Mouse (Mus musculus): ENCODE data around the gene Cacna1e. TPM values are rescaled to one million over a fixed set of nuclear protein-coding genes. Genes with fewer than 3 reads are reported as not detected.

Gene Cacna1e
- polyA plus RNA-seq, 1 experiment from 2014 or later: 7.8 TPM

DNA sequence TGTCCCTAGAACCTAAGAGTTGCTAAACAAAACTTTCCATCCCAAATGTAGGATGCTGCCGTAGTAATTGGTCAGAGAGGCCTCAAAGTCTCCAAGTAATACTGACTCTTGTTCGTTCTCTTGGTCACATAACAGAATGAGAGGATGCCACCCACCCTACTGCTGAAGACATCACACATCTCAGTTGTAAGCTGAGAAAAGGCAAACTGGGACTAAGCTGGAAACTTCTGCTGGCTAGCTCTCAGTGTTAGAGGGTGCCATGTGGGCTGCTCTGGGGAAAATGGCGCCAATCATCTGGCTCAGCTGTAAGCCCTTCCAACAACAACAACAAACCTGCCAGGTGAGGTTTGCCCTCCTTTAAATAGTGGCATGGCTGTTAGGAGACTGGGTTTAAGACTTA lies 109.8 kb downstream of the Cacna1e start:
- Histone ChIP-seq H3K9me3 (no peaks in the 10 kb centered on the region), H3K27ac (no peak overlapping the region), H3K4me1 (no peaks in the 10 kb centered on the region), H3K4me2 (replicated peaks) (no peak overlapping the region), H3K4me3 (no peak overlapping the region), H3K27me3 (replicated peaks) (no peaks in the 10 kb centered on the region), H3K9ac (no peak overlapping the region), H3K36me3 (no peaks in the 10 kb centered on the region)
- ATAC-seq (ENCODE audit: low FRiP score, low read depth): no peak
- WGBS: 94% methylated on average over 3 of the region's 3 CpGs

DNA sequence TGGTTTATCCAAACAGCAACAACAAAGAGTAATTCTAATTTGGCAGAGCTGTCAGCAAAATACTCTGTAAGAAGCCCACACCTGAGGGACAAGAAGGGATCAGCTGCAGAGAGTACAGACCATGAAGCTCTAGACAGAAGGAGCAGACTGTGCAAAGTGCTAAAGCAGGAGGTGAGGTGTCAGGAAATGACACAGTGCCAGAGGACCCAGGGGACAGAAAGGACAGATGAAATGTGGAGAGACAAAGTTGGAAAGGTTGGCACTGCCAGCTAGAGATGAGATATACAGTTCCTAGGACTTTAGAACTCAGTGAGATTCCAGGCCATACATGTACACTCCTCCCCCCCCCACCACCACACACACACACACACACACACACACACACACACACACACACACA lies 113.2 kb downstream of the Cacna1e start:
- Histone ChIP-seq H3K27ac (no peak overlapping the region), H3K9ac (no peak overlapping the region), H3K36me3 (no peaks in the 10 kb centered on the region), H3K27me3 (replicated peaks) (no peaks in the 10 kb centered on the region), H3K9me3 (no peaks in the 10 kb centered on the region), H3K4me3 (no peak overlapping the region), H3K4me2 (replicated peaks) (no peak overlapping the region), H3K4me1 (no peaks in the 10 kb centered on the region)
- no peak for ATAC-seq (ENCODE audit: low FRiP score, low read depth)

DNA sequence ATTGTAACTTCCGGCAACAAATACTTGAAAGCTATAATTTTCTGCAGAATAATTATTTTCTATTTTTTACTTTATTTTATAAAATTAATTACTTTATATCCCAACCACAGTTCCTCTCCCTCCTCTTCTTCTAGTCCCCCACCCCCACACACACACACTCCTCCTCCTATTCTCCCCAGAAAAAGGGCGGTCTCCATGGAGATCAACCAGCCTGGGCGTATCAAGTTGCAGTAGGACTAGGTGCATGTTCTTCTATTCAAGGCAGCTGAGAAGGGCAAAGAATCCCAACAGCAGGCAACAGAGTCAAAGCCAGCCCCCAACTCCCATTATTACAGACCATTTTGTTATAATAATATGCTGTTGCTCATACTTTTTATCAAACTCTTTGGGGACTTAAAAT lies 113.8 kb downstream of the Cacna1e start:
- H3K9me3 ChIP-seq: no peaks in the 10 kb centered on the region
- ATAC-seq (ENCODE audit: low FRiP score, low read depth): no peak
- H3K27ac ChIP-seq: no peak overlapping the region
- H3K9ac ChIP-seq: no peak overlapping the region
- WGBS: 38% methylated on average over 3 of the region's 3 CpGs
- H3K36me3 ChIP-seq: no peaks in the 10 kb centered on the region
- H3K27me3 ChIP-seq (replicated peaks): no peaks in the 10 kb centered on the region
- no peaks in the 10 kb centered on the region for H3K4me1 ChIP-seq
- no peak overlapping the region for H3K4me2 ChIP-seq (replicated peaks)
- H3K4me3 ChIP-seq: no peak overlapping the region

GRCm38 (mm10) chr1:154763132-154763531 lies 121.2 kb downstream of the Cacna1e start:
- no peaks in the 10 kb centered on the region for H3K4me1 ChIP-seq
- 83% methylated on average over 4 of the region's 4 CpGs for WGBS
- no peaks in the 10 kb centered on the region for H3K9me3 ChIP-seq
- H3K4me2 ChIP-seq (replicated peaks): no peak overlapping the region
- ATAC-seq (ENCODE audit: low FRiP score, low read depth): no peak
- no peak overlapping the region for H3K27ac ChIP-seq
- H3K4me3 ChIP-seq: no peak overlapping the region
- no peaks in the 10 kb centered on the region for H3K36me3 ChIP-seq
- no peak overlapping the region for H3K9ac ChIP-seq
- H3K27me3 ChIP-seq (replicated peaks): no peaks in the 10 kb centered on the region

GRCm38 (mm10) chr1:154752081-154752480 lies 132.2 kb downstream of the Cacna1e start:
- no peaks in the 10 kb centered on the region for H3K9me3 ChIP-seq
- no peak overlapping the region for H3K27ac ChIP-seq
- H3K27me3 ChIP-seq (replicated peaks): no peaks in the 10 kb centered on the region
- H3K4me3 ChIP-seq: no peak overlapping the region
- no peaks in the 10 kb centered on the region for H3K4me1 ChIP-seq
- no peak for ATAC-seq (ENCODE audit: low FRiP score, low read depth)
- H3K9ac ChIP-seq: no peak overlapping the region
- WGBS: 80% methylated on average over 2 of the region's 2 CpGs
- no peak overlapping the region for H3K4me2 ChIP-seq (replicated peaks)
- H3K36me3 ChIP-seq: no peaks in the 10 kb centered on the region

DNA sequence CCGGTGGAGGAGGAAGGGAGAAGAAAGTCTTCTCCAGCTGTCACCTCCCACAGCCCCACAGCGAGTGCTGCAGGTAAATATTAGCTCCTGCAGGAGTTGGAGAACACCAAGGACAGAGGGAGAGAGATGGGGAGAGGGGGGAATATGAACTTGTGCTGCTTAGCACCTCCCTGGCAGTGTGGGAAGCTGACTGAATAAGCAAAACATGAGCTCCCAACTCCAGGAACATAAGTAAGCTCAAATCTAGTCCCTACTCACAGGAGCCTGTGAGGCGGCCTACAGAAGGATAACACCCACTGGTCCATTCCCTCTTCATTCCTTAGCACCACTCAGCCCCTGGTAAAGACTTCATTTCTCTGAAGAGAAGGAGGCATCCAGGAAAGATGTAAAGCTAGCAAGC lies 135.8 kb downstream of the Cacna1e start:
- H3K27ac ChIP-seq: no peak overlapping the region
- H3K9me3 ChIP-seq: no peaks in the 10 kb centered on the region
- H3K4me1 ChIP-seq: no peaks in the 10 kb centered on the region
- no peak overlapping the region for H3K4me3 ChIP-seq
- H3K36me3 ChIP-seq: no peaks in the 10 kb centered on the region
- no peaks in the 10 kb centered on the region for H3K27me3 ChIP-seq (replicated peaks)
- no peak for ATAC-seq (ENCODE audit: low FRiP score, low read depth)
- H3K9ac ChIP-seq: no peak overlapping the region
- H3K4me2 ChIP-seq (replicated peaks): no peak overlapping the region
- 82% methylated on average over 3 of the region's 3 CpGs for WGBS

- ATAC-seq (ENCODE audit: low FRiP score, low read depth): no peak
- H3K4me3 ChIP-seq: no peak overlapping the region
- WGBS: 92% methylated on average over 6 of the region's 6 CpGs
- H3K4me2 ChIP-seq (replicated peaks): no peak overlapping the region
- no peak overlapping the region for H3K27ac ChIP-seq
- H3K9me3 ChIP-seq: no peaks in the 10 kb centered on the region
- H3K27me3 ChIP-seq (replicated peaks): no peaks in the 10 kb centered on the region
- H3K36me3 ChIP-seq: no peaks in the 10 kb centered on the region
- H3K9ac ChIP-seq: no peak overlapping the region
- no peaks in the 10 kb centered on the region for H3K4me1 ChIP-seq
Observed at GRCm38 (mm10) chr1:154745241-154745640, 139.1 kb downstream of the Cacna1e start.

DNA sequence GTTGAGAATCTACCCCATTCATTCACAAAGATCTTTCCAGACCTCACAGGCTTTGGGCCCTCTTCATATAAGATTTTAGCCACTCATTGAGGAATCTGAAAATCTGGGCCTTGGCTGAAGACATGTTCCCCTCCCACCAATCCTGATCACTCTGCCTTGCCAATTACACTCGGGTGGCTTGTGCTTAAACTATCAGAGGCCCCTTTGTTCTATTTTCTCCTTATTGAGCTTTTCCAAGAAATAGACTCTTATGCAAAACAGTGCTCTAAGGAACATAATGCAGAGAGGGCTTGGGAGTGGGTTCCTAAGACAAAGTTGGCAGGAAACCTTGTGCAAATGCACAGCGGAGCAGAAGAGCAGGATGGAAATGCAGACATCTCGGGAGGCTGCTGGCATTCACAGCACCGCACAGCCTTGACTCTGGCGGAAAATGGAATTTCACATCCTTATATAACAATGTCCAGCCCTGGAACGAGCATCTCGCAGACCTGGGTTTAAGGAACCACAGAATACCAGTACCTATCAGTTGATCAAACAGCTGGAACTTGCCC lies 153.8 kb downstream of the Cacna1e start:
- 73% methylated on average over 7 of the region's 7 CpGs for WGBS
- ATAC-seq (ENCODE audit: low FRiP score, low read depth): no peak

GRCm38 (mm10) chr1:154729269-154729980 lies 154.9 kb downstream of the Cacna1e start:
- 63% methylated on average over 6 of the region's 6 CpGs for WGBS
- Histone ChIP-seq H3K36me3 (no peaks in the 10 kb centered on the region), H3K27me3 (replicated peaks) (peaks cover 42% of the 10 kb centered on the region), H3K4me2 (replicated peaks) (no peak overlapping the region), H3K9ac (no peak overlapping the region), H3K4me3 (no peak overlapping the region), H3K4me1 (peaks cover 14% of the 10 kb centered on the region), H3K27ac (no peak overlapping the region), H3K9me3 (no peaks in the 10 kb centered on the region)
- ATAC-seq (ENCODE audit: low FRiP score, low read depth): no peak

More for the DNA sequence above, 153.8 kb downstream of the Cacna1e start:
- H3K27me3 ChIP-seq (replicated peaks): peaks cover 31% of the 10 kb centered on the region
- H3K9ac ChIP-seq: no peak overlapping the region
- no peak overlapping the region for H3K4me3 ChIP-seq
- H3K36me3 ChIP-seq: no peaks in the 10 kb centered on the region
- no peaks in the 10 kb centered on the region for H3K9me3 ChIP-seq
- no peak overlapping the region for H3K27ac ChIP-seq
- no peak overlapping the region for H3K4me2 ChIP-seq (replicated peaks)
- peaks cover 14% of the 10 kb centered on the region for H3K4me1 ChIP-seq

DNA sequence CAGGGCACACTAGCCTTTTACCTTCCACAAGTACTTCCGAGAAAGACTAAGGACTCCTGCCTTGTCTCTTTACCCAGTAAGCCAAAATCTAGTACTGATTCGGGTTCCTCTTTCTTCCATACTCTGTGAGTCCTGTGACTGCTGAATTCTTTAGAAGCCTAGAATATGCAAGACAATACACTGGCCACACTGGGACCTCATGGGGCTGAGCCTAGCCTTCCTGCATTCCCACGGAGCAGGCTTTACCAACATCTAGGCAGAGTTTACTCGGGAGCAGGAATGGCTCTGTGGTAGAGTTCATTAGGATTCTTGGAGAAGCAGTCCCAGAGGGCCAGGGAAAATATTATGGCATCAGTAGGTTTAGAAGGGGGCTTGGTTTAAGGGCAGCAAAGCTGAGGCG lies 155.6 kb downstream of the Cacna1e start:
- no peak overlapping the region for H3K27ac ChIP-seq
- H3K4me2 ChIP-seq (replicated peaks): no peak overlapping the region
- H3K9me3 ChIP-seq: no peaks in the 10 kb centered on the region
- ATAC-seq (ENCODE audit: low FRiP score, low read depth): no peak
- 41% methylated on average over 5 of the region's 5 CpGs for WGBS
- H3K4me3 ChIP-seq: no peak overlapping the region
- peaks cover 17% of the 10 kb centered on the region for H3K4me1 ChIP-seq
- no peak overlapping the region for H3K9ac ChIP-seq
- no peaks in the 10 kb centered on the region for H3K36me3 ChIP-seq
- H3K27me3 ChIP-seq (replicated peaks): peaks cover 48% of the 10 kb centered on the region

- peaks cover 17% of the 10 kb centered on the region for H3K4me1 ChIP-seq
- peaks cover 48% of the 10 kb centered on the region for H3K27me3 ChIP-seq (replicated peaks)
- H3K4me3 ChIP-seq: no peak overlapping the region
- WGBS: 87% methylated on average over 8 of the region's 8 CpGs
- H3K4me2 ChIP-seq (replicated peaks): no peak overlapping the region
- H3K27ac ChIP-seq: no peak overlapping the region
- no peaks in the 10 kb centered on the region for H3K36me3 ChIP-seq
- no peak overlapping the region for H3K9ac ChIP-seq
- H3K9me3 ChIP-seq: no peaks in the 10 kb centered on the region
- ATAC-seq (ENCODE audit: low FRiP score, low read depth): no peak
Observed at GRCm38 (mm10) chr1:154727696-154728095, 156.6 kb downstream of the Cacna1e start.

DNA sequence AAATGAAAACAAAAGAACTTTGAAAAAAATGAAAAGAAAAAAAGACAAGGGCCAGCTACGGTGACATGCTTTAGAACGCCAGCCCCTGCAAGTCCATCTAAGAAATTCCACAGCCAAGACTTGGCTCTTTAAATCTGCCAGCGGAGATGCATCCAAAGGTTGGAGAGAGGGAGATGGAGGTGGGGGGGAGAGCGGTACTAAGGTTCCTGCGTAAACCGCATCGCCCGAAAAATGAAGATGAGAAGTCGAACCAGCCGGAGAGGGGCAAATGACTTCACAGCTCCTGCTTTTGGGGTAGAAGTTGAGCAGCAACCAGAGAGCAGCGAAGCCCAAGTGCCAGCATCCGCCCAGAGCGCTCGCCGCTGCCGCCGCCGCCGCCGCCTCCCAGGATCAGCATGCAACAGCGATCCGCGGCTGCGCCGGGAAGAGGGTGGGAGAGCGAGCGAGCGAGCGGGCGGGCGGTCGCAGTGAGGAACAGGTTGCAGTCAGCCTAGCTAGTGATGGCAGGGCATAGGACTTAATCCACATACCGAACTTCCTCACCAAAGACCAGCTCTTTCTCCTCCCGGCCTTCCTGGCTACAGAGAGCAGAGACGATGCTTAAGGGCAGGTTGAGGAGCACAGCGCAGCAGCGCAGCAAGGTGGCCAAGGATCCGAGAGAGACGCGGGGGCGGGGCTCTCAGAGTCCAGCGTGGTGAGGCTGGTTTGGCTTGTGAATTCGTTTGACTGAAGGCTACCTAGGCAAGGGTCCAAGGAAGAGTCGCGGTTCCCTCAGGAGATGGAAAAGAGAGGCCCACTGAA lies 157.7 kb downstream of the Cacna1e start:
- Histone ChIP-seq H3K27ac (no peak overlapping the region), H3K9me3 (no peaks in the 10 kb centered on the region), H3K4me3 (peak overlapping the region; percentile 45), H3K4me1 (peaks cover 17% of the 10 kb centered on the region), H3K9ac (peak overlapping the region; percentile 55), H3K4me2 (replicated peaks) (peak overlapping the region; percentile 79), H3K36me3 (no peaks in the 10 kb centered on the region), H3K27me3 (replicated peaks) (peaks cover 48% of the 10 kb centered on the region)
- WGBS: under 1% methylated on average over 45 of the region's 45 CpGs
- peak; percentile 34 for ATAC-seq (ENCODE audit: low FRiP score, low read depth)
